10 mouse cellular contexts compared by ENCODE assay signal in the genomic region with DNA sequence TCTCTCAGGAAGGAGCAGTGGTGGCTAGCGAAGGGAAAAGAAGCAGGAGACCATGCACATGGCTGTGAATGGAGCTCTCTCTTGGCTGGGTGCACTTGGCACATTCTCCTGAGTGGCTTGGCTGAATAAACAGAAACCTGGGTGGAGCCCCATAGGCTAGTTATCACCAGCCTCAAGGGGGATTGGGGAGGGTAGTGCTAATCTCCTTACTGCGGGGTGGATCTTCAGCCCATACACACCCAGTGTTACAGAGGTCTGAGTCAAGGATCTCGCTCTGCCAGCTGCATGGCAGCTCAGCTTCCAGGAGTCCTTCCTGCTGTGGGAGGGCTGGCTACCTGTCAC. TPM values are rescaled to one million over a fixed set of nuclear protein-coding genes. Genes with fewer than 3 reads are reported as not detected.
DNase-seq lines count a peak whose midpoint lies in the region; ATAC-seq and TF ChIP-seq lines count a peak whose summit lies in the region.
"Had no signal": no experiment of that assay in that cellular context is flagged by ENCODE, and none has a peak within 500 bp of the region (broad histone marks: within the 10 kb centered on the region; RNA-seq: fewer than 3 reads in every experiment).

No protein-coding gene starts in this region.

- H3K27me3 ChIP-seq in hindbrain, embryonic 10.5 days (ENCODE audit: insufficient read depth, poor library complexity, severe bottlenecking): no peaks in the 10 kb centered on the region
- no peaks in the 10 kb centered on the region for H3K27me3 ChIP-seq in hindbrain, embryonic 11.5 days (ENCODE audit: control insufficient read depth, insufficient read depth, low read length)
- no peaks in the 10 kb centered on the region for H3K27me3 ChIP-seq in intestine, postnatal 0 days (replicated peaks; ENCODE audit: control insufficient read depth, insufficient read depth, low read length)
- H3K27me3 ChIP-seq: forebrain, embryonic 13.5 days had no signal

- DNase-seq in hindbrain, embryonic 10.5 days (ENCODE audit: low spot score): no peak
- DNase-seq in hindbrain, embryonic 11.5 days (ENCODE audit: low spot score): no peak
- DNase-seq in retina, postnatal 7 days (ENCODE audit: low read depth, low spot score): peak; percentile 54
- DNase-seq in thymus, postnatal 10 days (ENCODE audit: low spot score in 2 of 2): no peak
- DNase-seq in ovary, postnatal 36 days (ENCODE audit: low spot score): no peak
- DNase-seq in frontal cortex, postnatal 25 days (ENCODE audit: low spot score in 2 of 2): no peak

- H3K4me3 ChIP-seq in hindbrain, embryonic 10.5 days: no peak overlapping the region
- no peak overlapping the region for H3K4me3 ChIP-seq in hindbrain, embryonic 11.5 days (ENCODE audit: low read depth, low read length)
- H3K4me3 ChIP-seq in bone marrow, adult 2 months (replicated peaks; ENCODE audit: control insufficient read depth, low read depth, low read length): no peak overlapping the region
- no peak overlapping the region for H3K4me3 ChIP-seq in intestine, postnatal 0 days (ENCODE audit: low read depth, low read length)
- H3K4me3 ChIP-seq: forebrain, embryonic 13.5 days had no signal

- TF ChIP-seq CTCF in bone marrow, adult 2 months (IDR thresholded peaks at IDR 0.05; ENCODE audit: control insufficient read depth, insufficient read depth, low read length): no peak
- TF ChIP-seq CTCF in intestine, postnatal 0 days (IDR thresholded peaks at IDR 0.05; ENCODE audit: low read depth): no peak

- H3K4me2 ChIP-seq in hindbrain, embryonic 11.5 days (replicated peaks; ENCODE audit: low read depth, low read length): no peak overlapping the region
- H3K4me2 ChIP-seq in intestine, postnatal 0 days (replicated peaks; ENCODE audit: low read depth): no peak overlapping the region
- H3K4me2 ChIP-seq: forebrain, embryonic 13.5 days; hindbrain, embryonic 14.5 days had no signal

- 0 out of 2 replicates have a peak overlapping the region, but pooled peaks have one; percentile 53 for H3K27ac ChIP-seq in hindbrain, embryonic 10.5 days
- no peak overlapping the region for H3K27ac ChIP-seq in hindbrain, embryonic 11.5 days (ENCODE audit: low read depth, low read length)
- H3K27ac ChIP-seq in bone marrow, adult 2 months (ENCODE audit: control insufficient read depth, insufficient read depth, low read depth, low read length, poor library complexity): peak overlapping the region; percentile 77
- no peak overlapping the region for H3K27ac ChIP-seq in intestine, postnatal 0 days (ENCODE audit: low read depth, low read length)
- H3K27ac ChIP-seq: forebrain, embryonic 13.5 days; hindbrain, embryonic 14.5 days had no signal

- ATAC-seq in hindbrain, embryonic 11.5 days (ENCODE audit: low FRiP score): no peak
- ATAC-seq in intestine, postnatal 0 days: peak; percentile 58; the same call in 1 of the 2 replicates
- ATAC-seq: forebrain, embryonic 13.5 days had no signal

- H3K36me3 ChIP-seq in hindbrain, embryonic 10.5 days: peaks cover 94% of the 10 kb centered on the region
- H3K36me3 ChIP-seq in hindbrain, embryonic 11.5 days (ENCODE audit: control insufficient read depth, insufficient read depth, low read length): peaks cover 8% of the 10 kb centered on the region
- H3K36me3 ChIP-seq in intestine, postnatal 0 days (ENCODE audit: control insufficient read depth, insufficient read depth): peaks cover 70% of the 10 kb centered on the region

- H3K4me1 ChIP-seq in hindbrain, embryonic 10.5 days (replicated peaks): no peaks in the 10 kb centered on the region
- no peaks in the 10 kb centered on the region for H3K4me1 ChIP-seq in hindbrain, embryonic 11.5 days (replicated peaks; ENCODE audit: control insufficient read depth, insufficient read depth, low read length)
- H3K4me1 ChIP-seq in bone marrow, adult 2 months (ENCODE audit: control insufficient read depth, insufficient read depth, low read length): peaks cover 17% of the 10 kb centered on the region
- H3K4me1 ChIP-seq in intestine, postnatal 0 days (replicated peaks; ENCODE audit: control insufficient read depth, insufficient read depth, low read length): no peaks in the 10 kb centered on the region
- H3K4me1 ChIP-seq: forebrain, embryonic 13.5 days had no signal

- TF ChIP-seq POLR2A in bone marrow, adult 2 months (IDR thresholded peaks at IDR 0.05; ENCODE audit: borderline replicate concordance, control insufficient read depth, low read depth, low read length): peak; percentile 53; the same call in 1 of the 2 replicates

- no peak overlapping the region for H3K9ac ChIP-seq in hindbrain, embryonic 11.5 days (ENCODE audit: low read depth, low read length)
- no peak overlapping the region for H3K9ac ChIP-seq in intestine, postnatal 0 days (ENCODE audit: low read depth, low read length)
- H3K9ac ChIP-seq: forebrain, embryonic 13.5 days; hindbrain, embryonic 14.5 days had no signal

- 83% methylated on average over 3 of the region's 3 CpGs for WGBS in hindbrain, embryonic 10.5 days
- 92% methylated on average over 3 of the region's 3 CpGs for WGBS in hindbrain, embryonic 11.5 days
- 52% methylated on average over 3 of the region's 3 CpGs for WGBS in bone marrow, adult 2 months
- WGBS in intestine, postnatal 0 days: 43% methylated on average over 3 of the region's 3 CpGs

- H3K9me3 ChIP-seq in hindbrain, embryonic 10.5 days: no peaks in the 10 kb centered on the region
- no peaks in the 10 kb centered on the region for H3K9me3 ChIP-seq in hindbrain, embryonic 11.5 days (ENCODE audit: control insufficient read depth, low read length)
- H3K9me3 ChIP-seq in intestine, postnatal 0 days (ENCODE audit: control insufficient read depth): no peaks in the 10 kb centered on the region
- H3K9me3 ChIP-seq: forebrain, embryonic 13.5 days had no signal

RNA-seq across cellular contexts. Expression of a gene that starts 27.0 kb away (rescaled TPM):
- 102 and 108 TPM in 2 replicates for polyA plus RNA-seq in hindbrain, embryonic 10.5 days (2016; fragmentation: Nextera tagmentation; extraction: Ambion mirVana)
- polyA plus RNA-seq in hindbrain, embryonic 11.5 days (2014; fragmentation: Nextera tagmentation; extraction: Ambion mirVana): 73.8 and 80.1 TPM in 2 replicates
- 50.8 and 79.8 TPM in 2 replicates for polyA plus RNA-seq in bone marrow, adult 2 months (2011; ENCODE audit: insufficient read depth, insufficient read length, low replicate concordance, missing spikeins)
- 25.7 and 29.7 TPM in 2 replicates for polyA plus RNA-seq in intestine, postnatal 0 days (2015; fragmentation: Nextera tagmentation; extraction: Ambion mirVana)

RNA-seq across cellular contexts. Expression of a gene that starts 28.3 kb away (rescaled TPM):
- 34.5 and 36.2 TPM in 2 replicates for polyA plus RNA-seq in hindbrain, embryonic 10.5 days (2016; fragmentation: Nextera tagmentation; extraction: Ambion mirVana)
- polyA plus RNA-seq in hindbrain, embryonic 11.5 days (2014; fragmentation: Nextera tagmentation; extraction: Ambion mirVana): 20.0 and 20.4 TPM in 2 replicates
- polyA plus RNA-seq in bone marrow, adult 2 months (2011; ENCODE audit: insufficient read depth, insufficient read length, low replicate concordance, missing spikeins): 16.4 and 23.6 TPM in 2 replicates
- 15.4 and 16.6 TPM in 2 replicates for polyA plus RNA-seq in intestine, postnatal 0 days (2015; fragmentation: Nextera tagmentation; extraction: Ambion mirVana)

RNA-seq across cellular contexts. Expression of a gene that starts 35.6 kb away (rescaled TPM):
- polyA plus RNA-seq in hindbrain, embryonic 10.5 days (2016; fragmentation: Nextera tagmentation; extraction: Ambion mirVana): 30.7 TPM in 2 replicates
- 15.2 and 19.4 TPM in 2 replicates for polyA plus RNA-seq in hindbrain, embryonic 11.5 days (2014; fragmentation: Nextera tagmentation; extraction: Ambion mirVana)
- polyA plus RNA-seq in bone marrow, adult 2 months (2011; ENCODE audit: insufficient read depth, insufficient read length, low replicate concordance, missing spikeins): 1.9 and 2.8 TPM in 2 replicates
- polyA plus RNA-seq in intestine, postnatal 0 days (2015; fragmentation: Nextera tagmentation; extraction: Ambion mirVana): 10.6 and 11.0 TPM in 2 replicates

RNA-seq across cellular contexts. Expression of a gene that starts 48.1 kb away (rescaled TPM):
- 7.7 and 8.7 TPM in 2 replicates for polyA plus RNA-seq in hindbrain, embryonic 10.5 days (2016; fragmentation: Nextera tagmentation; extraction: Ambion mirVana)
- polyA plus RNA-seq in hindbrain, embryonic 11.5 days (2014; fragmentation: Nextera tagmentation; extraction: Ambion mirVana): 2.7 and 3.0 TPM in 2 replicates
- polyA plus RNA-seq in bone marrow, adult 2 months (2011; ENCODE audit: insufficient read depth, insufficient read length, low replicate concordance, missing spikeins): 3.5 and 6.6 TPM in 2 replicates
- polyA plus RNA-seq in intestine, postnatal 0 days (2015; fragmentation: Nextera tagmentation; extraction: Ambion mirVana): 5.3 and 5.8 TPM in 2 replicates

Comparison
In these comparisons a context has a peak if more than half of its experiments do, and no peak if none do; other contexts are left out.
1. H3K27ac ChIP-seq: peak in hindbrain, embryonic 10.5 days (single experiment) and bone marrow, adult 2 months (single experiment); none in hindbrain, embryonic 11.5 days (single experiment) and intestine, postnatal 0 days (single experiment).